Mouse (Mus musculus) cerebellum, adult 2 months (tissue): ENCODE results near the gene Map3k6.

Source experiments
- CTCF ChIP-seq: fragments of 200-500 bp; IDR thresholded peaks from 2 replicates; pipeline ENCODE4 v1.5.1; 2011; ENCODE audit warnings: low read depth, mild to moderate bottlenecking, control low read depth, low read length, moderate library complexity, borderline replicate concordance; ENCODE audit not compliant: insufficient read depth
- POLR2A ChIP-seq: fragments of 200-500 bp; IDR thresholded peaks from 2 replicates; pipeline ENCODE4 v1.6.1; 2011; ENCODE audit warnings: low read length, control low read depth, borderline replicate concordance; ENCODE audit not compliant: insufficient read depth

- no peak for TF ChIP-seq CTCF
- no peak for TF ChIP-seq POLR2A
These were observed 2.9 kb downstream of the Map3k6 start for GRCm38 (mm10) chr4:133243538-133243937.
